Mouse (Mus musculus) forebrain, embryonic 10.5 days (tissue): ENCODE measurements at regions not wholly inside any gene's neighbourhood (a gene's known extent, or its start where the extent isn't known, plus 50 kb on each side); places are given as distances from the start of the nearest gene placed in this dataset.

Experiments
- DNase-seq: peaks from one replicate; pipeline ENCODE4 v3.0.0-alpha.2; 2017; ENCODE audit warnings: low spot score; ENCODE audit errors: extremely low spot score
- H3K27ac ChIP-seq: fragments of 300-500 bp; sonication (generic); 2 replicates; pipeline ENCODE4 v1.5.1; 2016; ENCODE audit warnings: mild to moderate bottlenecking
- H3K27me3 ChIP-seq: fragments of 300-500 bp; sonication (generic); 2 replicates; pipeline ENCODE4 v1.6.1; 2016; ENCODE audit warnings: mild to moderate bottlenecking; ENCODE audit not compliant: poor library complexity, severe bottlenecking
- H3K36me3 ChIP-seq: fragments of 300-500 bp; sonication (generic); replicated peaks from 2 replicates; pipeline ENCODE4 v1.6.1; 2016; ENCODE audit warnings: mild to moderate bottlenecking, moderate library complexity
- H3K4me1 ChIP-seq: fragments of 300-500 bp; sonication (generic); 2 replicates; pipeline ENCODE4 v1.6.1; 2016
- H3K4me3 ChIP-seq: fragments of 300-500 bp; sonication (generic); 2 replicates; pipeline ENCODE4 v1.5.1; 2016; ENCODE audit warnings: mild to moderate bottlenecking, moderate library complexity
- H3K9me3 ChIP-seq: fragments of 300-500 bp; sonication (generic); 2 replicates; pipeline ENCODE4 v1.6.1; 2016; ENCODE audit warnings: mild to moderate bottlenecking, moderate library complexity
- WGBS: fragments of 180-500 bp; shearing (Covaris S2); methylation state at CpG from one replicate; pipeline ENCODE4 v1.1.7; 2016; 5-methylcytosine and 5-hydroxymethylcytosine counted together

DNA sequence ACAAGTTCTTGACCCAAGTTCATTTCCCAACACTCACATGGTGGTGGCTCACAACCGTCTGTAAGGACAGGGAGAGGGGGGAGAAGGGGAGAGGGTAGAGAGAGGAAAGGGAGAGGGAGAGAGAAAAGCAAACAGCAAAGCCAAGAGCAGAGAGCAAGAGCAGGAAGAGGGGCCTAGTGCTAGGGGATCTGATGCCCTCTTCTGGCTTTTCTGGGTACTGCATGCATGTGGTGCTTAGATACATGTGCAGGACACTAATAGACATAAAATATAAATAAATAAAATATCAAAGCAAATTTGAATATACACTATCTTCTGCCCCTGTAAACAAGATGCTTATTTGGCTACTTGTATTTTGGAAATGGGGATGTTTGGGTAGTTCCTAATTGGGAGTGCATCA, 91.2 kb downstream of the Rnf138rt1 start:
- DNase-seq, result peak; percentile 24
- Histone ChIP-seq H3K27ac (no peak overlapping the region), H3K4me3 (no peak overlapping the region), H3K4me1 (no peaks in the 10 kb centered on the region), H3K36me3 (no peaks in the 10 kb centered on the region), H3K9me3 (no peaks in the 10 kb centered on the region), H3K27me3 (peaks cover 61% of the 10 kb centered on the region)
- WGBS, result 33% methylated on average over 1 of the region's 1 CpGs
